Mouse (Mus musculus) heart, postnatal 36 days (tissue): ENCODE results near the gene Serpina3n. TPM values are rescaled to one million over a fixed set of nuclear protein-coding genes. Genes with fewer than 3 reads are reported as not detected.
"Not testable (repeated sequence)": the region's sequence is repeated elsewhere in the genome, so short reads cannot be mapped to it uniquely, and the experiment has no call there.

Experiments used
- DNase-seq, 2 experiments: peaks; one replicate each; pipeline ENCODE4 v3.0.0; 2021 to 2022
- intact Hi-C: fragments of 180-260 bp; cut with DNase I; formaldehyde crosslinking; loops from one replicate; pipeline ENCODE4 v1.15.1; 2025
- total RNA-seq, 2 experiments: library from RNA; stranded (reverse); gene quantifications; 2 replicates each; pipeline ENCODE4 v1.2.3; 2021

Serpina3n gene
- 1 to 10 TPM; 5.7 to 8.2 TPM for total RNA-seq

DNA sequence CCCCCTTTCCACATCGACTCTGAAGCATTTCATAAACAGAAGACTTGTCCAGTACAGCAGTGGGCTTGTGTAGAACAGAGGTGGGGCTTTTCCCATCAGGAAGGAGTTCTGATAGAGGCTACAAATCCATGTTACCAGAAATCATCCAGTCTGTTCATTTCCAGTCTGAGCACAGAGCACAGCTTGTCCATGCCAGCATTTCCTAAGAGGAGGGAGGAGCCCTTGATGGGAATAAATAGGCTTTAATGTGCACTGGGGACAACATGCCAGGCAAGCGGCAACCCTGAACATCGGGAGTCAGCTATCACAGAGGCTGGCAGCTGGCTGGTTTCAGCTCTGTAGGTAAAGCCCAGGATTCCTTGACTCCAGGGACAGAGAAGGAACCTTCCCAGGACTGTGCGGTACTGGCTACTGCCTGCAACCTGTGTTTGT is at the start of gene Serpina3n:
Gene Serpina3n, plus strand, starts transcription at position 276 of the 432 bp plus-strand sequence.
- intact Hi-C loops = no loop called here
- peak; percentile 7 to 36 for DNase-seq

DNA sequence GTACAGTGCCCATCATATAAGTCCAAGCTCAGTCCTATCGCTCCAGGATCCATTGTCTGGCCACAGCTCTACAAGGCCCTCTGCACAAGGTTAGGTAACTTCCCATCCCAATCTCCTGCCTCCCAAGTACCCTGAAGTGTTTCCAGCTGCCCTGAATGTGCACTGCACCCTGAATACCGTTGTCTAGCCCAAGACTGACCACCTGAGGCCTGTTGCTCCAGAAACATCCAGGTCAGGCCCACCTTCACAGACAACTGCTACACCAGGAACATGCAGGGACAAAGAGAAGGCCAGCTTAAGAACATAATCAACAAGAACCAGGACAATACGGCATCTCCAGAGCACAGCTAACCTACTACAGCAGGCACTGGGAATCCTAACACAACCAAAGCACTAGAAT is 36.5 kb upstream of the Serpina3n start:
- DNase-seq = no peak
- intact Hi-C loops = no loop called here

DNA sequence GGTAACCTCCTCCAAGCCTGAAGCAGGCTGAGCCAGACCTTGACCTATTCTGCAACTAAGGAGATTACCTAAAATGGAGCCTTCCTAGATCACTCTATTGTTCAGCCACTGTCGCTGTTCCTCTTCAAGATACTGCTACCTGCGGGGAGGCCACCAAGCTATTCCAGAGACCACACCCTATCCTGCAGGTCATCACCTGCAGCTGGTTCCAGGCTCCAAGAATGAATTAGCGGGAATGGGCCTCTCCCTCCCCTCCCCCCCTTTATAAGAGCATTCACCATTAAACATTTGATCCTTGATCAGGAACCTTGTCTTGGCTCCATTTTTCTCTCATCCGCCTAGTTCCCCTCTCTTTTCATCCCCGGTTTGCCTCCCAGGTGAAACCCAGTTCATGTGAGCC is 29.4 kb upstream of the Serpina3n start:
- intact Hi-C loops = not testable (repeated sequence)

DNA sequence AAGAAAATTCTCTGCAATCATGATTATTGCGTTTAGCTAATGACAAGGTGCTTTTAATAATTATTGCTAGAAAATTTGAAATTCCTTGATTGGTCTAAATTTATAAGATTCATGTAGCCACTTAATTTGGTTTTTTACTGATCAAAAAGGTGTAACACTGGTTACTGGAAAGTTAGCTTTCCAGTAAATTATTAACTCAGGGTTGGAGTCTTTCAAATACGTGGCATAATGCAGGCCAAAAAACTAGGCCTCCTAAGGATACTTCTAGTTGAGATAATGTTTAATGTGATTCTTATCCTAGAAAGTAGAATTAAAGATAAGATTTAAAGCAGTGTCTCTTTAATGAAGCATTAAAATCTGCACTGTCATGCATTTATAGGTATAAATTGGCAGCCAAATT is 28.2 kb upstream of the Serpina3n start:
- intact Hi-C loops, DNase-seq: not testable (repeated sequence)

More for the DNA sequence above, 29.4 kb upstream of the Serpina3n start:
- DNase-seq = not testable (repeated sequence)

DNA sequence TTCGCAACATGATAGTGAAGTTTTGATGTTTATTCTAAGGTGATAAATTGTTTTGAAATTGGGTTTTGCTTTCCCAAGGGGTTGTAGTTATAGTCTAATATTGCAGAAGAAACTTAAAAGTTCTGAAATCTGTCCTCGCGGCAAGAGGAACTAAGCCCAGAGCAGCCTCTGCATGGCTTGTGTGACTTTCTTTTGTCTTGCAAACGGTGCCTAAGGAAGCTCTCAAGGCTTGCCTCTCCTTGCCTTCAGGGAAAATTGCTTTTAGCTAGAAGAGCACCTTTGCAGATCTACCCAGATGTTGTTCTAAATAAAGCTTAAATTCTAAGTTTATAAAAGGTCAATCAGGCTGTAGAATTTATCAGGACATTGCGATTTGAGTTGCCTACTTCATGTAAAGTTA is 27.7 kb upstream of the Serpina3n start:
- intact Hi-C loops, DNase-seq: not testable (repeated sequence)

DNA sequence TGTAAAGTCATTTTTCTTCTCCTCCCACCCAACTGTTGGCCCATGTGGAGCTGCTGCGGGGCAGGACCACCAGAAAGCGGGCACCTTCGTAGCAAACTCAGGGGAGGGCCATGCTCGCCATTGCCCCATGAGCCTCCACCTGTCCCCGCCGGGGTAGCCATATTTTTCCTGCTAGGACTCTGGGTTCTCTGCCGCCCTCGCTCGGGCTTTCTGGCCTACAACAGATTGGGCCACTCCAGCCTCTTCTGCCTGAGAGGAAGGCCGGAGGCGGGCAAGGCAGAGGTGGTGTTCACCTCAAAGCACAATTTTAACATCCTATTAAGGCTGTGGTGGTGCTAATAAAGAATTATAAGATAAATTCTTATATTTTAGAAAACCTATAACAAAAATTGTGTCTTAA is 26.7 kb upstream of the Serpina3n start:
- DNase-seq = no peak
- intact Hi-C loops = no loop called here

DNA sequence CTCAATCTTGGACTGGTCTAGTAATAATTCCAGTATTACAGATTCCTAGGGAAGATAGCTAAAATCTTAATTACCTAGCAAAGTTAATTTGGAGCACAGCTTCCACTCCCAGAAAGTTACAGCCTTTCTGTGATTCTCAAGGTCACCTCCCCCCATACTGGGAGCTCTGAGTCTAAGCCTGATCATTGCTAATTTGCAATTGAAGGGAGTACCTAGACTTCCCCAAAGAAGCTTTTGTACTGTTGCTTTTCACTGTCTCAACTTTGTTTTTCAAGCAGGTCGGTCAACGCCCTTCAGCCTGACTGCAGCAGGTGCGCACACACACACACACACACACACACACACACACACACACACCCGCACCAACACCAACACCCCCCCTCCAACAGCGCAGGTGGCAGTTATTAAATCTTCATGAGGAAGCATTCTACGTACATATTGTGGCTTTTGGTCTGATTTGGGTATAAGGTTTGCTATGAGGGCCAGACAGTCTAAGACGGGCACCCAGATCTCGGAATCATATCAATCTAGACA is 25.4 kb upstream of the Serpina3n start:
- intact Hi-C loops, DNase-seq: not testable (repeated sequence)

DNA sequence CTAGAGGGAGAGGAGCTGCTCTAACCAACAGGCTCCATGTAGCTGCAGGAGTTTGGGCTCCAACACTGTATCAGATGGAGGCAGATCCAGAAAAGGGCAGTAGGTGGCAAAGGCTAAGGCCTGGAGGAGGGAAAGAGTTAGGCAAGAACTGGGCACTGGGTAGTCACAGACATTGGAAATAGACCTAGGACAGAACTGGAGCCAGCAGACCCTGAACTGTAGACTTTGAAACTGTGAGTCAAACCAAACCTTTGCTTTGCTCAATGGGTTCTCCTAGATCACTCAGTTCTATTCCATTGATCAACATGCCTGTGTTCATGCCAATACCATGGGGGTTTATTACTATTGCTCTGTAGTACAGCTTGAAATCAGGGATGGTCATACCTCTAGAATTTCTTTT is 20.5 kb upstream of the Serpina3n start:
- DNase-seq, intact Hi-C loops: not testable (repeated sequence)

DNA sequence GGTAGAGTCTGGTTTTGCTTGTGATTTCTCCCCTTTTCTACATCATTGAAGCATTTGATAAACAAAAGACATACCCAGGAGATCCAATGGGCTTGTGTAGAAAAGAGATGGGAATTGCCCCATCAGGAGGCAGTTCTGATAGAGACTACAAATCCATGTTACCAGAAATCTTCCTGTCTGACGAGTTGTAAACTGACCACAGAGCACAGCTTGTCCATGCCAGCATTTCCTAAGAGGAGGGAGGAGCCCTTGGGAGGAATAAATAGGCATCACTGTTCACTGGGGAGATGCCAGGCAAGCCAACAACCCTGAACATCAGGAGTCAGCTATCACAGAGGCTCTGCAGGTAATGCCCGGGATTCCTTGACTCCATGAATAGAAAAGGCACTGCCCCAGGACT is 19.7 kb upstream of the Serpina3n start:
- intact Hi-C loops, DNase-seq: not testable (repeated sequence)

DNA sequence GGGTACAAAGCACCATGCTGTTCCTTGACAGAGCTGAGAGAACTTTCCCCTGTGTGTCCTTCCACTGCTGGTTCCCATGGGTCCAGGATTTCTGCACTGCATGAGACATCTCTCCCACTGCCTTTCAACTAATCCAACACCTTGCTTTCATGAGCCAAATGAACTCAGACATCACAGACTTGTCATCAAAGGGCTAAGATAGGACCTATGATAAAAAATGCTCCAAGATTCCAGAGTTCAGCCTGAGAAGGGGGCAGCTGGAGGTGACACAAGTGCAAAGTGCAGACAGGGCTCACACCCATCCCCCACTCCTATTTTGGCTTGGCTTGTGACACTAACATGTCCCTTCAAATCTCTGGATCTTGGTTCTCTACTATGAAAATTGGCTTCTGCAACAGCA is 18.1 kb upstream of the Serpina3n start:
- intact Hi-C loops = no loop called here
- DNase-seq = no peak

DNA sequence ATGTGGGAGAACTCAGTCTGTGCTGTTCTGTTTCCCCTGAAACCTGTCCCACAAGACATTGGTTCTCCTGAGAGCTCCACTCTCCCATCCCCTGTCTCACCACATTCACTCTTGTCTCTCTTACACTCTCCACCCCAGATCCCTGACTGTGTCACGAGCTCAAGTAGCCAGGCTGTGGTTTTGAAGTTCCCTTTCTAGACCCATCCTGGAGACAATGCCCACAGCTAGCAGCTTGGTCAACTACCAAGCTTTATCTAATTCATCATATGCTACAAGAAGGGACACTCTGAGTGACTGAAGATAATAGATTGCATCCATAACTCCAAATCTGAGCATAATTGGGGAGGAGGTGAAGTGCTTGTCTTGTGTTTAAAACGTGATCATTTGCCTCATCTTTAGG is 15.5 kb upstream of the Serpina3n start:
- intact Hi-C loops, DNase-seq: not testable (repeated sequence)

DNA sequence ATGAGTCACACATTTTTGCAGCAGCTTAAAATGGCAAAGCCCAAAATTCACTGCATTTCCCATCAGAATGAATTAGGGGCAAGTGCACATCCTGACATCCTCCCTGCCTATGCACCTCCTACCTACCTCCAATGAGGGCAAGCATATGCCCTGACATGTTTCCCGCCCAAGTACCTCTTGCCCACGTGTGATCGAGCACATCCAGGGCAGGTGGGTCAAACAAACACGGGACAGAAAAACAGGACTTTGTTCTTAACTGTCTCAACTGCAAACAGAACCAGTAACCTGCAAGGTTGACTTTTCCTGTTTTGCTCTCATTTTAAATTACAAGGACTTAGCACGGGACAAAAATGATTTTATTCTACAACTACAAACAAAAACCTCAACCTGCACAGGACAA is 2.6 kb upstream of the Serpina3n start:
- intact Hi-C loops = no loop called here
- no peak for DNase-seq

DNA sequence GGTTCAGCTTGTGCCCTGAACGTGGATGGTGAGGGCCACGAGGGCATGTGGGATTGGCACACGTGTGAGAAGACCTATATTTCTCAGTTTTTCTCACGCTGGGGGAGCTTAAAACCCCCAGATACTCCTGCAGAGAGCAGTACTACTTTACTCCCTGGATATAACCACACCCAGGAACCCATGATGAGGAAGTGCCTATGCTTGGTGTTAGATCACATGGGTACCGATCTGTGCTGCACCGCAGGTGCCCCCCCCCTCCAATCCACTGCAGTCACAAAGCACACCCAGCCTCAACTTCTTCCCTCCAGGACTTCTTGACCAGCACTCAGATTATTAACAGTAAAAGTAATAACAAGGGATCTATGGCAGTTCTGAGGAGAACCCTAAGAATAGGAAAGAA is 6.0 kb downstream of the Serpina3n start:
- intact Hi-C loops = no loop called here

DNA sequence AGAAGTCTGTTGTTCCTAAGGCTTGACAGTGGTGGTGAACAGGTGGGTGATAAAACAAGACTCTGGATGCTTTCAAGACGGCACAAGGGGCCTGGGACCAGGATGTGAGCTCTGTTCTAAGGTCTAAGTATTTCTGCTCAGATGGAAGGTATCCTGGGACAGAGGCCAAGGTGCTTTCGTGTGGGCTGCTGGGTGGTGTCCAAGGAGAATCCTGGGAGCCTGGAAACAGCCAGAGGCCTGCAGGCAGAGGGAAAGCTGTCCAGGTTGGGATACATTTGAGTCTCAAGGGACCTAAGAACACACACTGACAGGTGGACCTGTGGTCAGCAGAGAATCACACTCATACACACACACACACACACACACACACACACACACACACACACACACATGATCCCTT is 8.0 kb downstream of the Serpina3n start:
- intact Hi-C loops = no loop called here
- no peak for DNase-seq

More for the DNA sequence above, 6.0 kb downstream of the Serpina3n start:
- no peak for DNase-seq

DNA sequence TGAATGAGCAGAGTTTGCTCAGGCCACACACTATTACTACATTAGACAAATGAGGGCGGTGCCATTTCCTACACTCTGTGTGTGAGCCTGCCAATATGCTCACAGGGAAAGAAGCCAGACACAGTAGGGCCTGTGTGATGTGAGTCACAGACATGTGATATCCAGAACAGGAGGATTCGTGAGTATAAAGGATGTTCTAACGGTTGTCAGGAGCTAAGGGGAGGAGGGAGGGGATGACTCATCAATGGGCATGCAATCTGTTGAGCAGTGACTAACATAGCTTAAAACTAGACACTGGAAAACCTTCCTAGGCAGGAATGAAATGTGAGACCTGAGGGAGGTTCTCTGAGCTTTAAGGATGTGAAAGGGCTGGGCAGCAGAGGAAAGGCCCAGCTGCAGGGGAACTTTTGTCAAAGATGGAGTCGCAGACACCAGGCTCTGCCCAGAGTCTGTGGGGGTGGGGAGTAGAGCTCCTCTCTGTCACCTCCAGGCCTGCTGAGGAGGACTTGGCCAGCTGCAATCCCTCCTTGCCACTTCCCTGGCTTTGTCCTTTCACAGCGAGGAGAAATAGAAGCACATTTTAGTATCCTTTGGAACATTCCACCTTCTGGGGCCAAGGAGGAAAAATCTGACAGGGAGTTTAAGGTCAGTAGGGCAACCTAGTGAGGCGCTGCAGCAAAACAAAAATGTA is 9.2 kb downstream of the Serpina3n start:
- peak; percentile 28 to 31 for DNase-seq
- intact Hi-C loops = loop anchor here (5.0 kb wide), 1 partner anchor 68 kb away; no protein-coding TSS in a partner anchor

DNA sequence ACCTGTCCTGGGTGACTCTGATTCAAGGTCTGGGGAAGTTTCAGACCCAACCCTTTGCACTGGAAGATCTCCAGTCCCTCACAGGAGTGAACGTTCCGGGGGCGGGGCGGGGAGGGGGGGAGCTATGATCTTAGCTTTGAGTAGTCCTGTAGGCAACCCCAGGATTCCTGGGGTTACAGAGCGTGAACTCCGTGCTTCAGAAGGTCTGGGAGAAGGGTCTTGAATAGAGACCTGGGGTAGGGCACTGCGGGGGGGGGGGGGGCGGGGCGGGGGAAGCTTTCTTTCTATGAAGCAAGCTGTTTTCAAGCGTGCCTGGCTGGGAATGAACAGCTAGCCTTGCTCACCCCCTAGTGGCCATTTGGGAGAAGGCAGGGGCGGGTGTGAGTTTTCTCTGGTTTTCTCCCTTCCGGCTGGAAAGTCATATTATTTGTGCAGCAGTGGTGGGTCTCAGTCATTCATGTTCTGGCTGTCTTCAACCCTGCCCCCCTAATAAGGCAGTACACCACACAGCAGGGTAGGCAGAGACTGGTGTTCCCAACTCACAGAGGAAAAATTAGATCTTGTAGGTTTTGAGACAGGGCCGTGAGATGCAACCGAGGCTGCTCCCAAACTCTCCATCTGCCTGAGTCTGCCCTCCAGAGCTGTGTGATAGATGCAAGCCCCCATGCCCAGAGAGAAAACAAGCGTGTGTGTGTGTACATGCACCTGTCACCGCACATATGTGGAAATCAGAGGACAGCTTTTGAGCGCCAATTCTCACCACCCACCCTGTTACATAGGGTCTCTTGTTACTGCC is 12.0 kb downstream of the Serpina3n start:
- intact Hi-C loops = loop anchor here (1.0 to 5.0 kb wide), 3 partner anchors 71 to 424 kb away; no protein-coding TSS in a partner anchor
- DNase-seq = peak; percentile 73 to 85

DNA sequence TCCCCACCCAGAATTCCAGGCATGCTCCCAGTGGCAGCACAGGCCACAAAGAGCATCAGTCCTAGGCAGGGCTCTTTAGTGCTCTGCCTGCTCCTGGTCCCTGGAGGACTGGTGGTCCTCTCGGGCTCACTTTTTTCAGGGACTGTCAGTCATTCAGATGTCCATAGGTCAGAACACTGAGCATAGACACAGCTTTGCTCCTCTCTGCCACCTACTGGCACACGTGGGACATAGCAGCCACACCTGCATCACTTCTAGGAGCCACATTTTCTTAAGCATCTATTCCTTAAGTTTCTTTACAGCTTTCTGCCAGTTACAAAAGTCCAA is 12.6 kb downstream of the Serpina3n start:
- intact Hi-C loops = loop anchor here (2.0 to 5.0 kb wide), 2 partner anchors 72 to 424 kb away; no protein-coding TSS in a partner anchor
- no peak for DNase-seq

DNA sequence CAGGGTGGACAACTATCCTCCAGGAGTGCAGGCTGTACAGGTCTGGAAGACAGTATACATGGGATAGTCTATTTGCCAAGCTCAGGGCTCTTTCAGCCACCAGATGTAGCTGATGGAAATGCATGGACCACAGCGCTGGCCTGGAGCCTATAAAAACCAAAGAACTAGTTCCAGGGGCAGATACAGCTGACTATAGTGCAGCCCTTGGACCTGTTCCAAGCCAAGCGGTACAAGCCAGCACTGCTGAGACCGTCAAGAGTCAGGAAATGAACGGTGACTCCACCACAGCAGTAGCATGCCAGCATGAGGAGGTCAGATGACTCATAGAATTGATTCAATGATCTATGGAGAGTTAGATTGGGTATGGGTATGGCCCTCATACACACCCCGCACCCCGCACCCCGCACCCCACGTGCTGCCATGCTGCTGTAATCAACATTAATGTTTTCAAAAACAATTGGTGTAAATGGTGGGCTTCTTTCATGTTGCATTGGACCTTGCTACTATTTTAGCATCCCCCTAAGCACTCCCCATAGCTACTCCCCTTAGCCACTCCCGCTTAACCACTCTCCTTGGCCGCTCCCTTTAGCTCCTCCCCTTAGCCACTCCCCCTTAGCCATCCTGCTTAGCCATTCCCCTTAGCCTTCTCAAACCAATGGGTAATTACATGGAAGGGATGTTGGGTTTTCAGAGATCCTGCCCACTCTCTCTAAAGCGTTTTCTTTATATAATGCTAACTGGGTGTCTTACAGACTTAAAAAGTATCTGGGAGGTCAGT is 16.3 kb downstream of the Serpina3n start:
- intact Hi-C loops = no loop called here
- DNase-seq = peak in 1 of 2 experiments; percentile 9

DNA sequence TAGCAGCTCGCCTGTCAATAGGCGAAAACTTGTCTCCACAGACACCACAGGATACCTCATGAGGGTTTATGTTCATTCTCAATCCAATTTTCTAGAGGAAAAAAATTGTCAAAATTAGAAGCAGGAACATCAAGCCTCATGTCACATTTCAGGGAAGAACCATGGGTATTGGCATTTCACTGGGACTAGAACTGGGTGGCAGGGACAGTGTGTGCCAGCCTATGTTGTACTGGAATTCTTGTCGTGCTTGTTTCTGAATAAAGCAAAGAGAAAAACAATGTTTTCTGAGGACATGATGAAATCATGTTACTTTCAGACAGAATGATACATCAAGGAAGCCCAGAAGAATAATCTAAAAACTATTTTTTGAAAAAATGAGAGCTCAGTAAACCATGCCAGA is 19.1 kb downstream of the Serpina3n start:
- DNase-seq = no peak
- intact Hi-C loops = no loop called here

DNA sequence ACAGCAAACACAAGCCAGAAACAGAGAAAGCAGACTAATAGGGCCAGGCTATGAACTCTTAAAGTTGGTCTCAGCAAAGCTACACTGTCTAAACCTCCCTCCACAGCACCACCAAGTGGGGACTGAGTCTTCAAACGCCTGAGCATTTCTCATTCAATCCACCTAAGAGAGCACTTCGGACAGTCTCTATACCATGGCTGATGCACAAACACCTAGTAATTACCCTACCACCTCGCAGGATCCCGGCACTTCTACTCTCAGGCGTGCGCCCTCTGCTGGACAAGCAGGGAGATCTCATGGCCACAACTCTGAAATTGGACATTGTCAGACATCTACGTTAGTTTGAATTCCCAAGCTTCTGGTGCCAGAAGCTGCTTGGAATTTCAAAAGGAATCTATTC is 20.4 kb downstream of the Serpina3n start:
- intact Hi-C loops = no loop called here
- DNase-seq = peak in 1 of 2 experiments; percentile 30

DNA sequence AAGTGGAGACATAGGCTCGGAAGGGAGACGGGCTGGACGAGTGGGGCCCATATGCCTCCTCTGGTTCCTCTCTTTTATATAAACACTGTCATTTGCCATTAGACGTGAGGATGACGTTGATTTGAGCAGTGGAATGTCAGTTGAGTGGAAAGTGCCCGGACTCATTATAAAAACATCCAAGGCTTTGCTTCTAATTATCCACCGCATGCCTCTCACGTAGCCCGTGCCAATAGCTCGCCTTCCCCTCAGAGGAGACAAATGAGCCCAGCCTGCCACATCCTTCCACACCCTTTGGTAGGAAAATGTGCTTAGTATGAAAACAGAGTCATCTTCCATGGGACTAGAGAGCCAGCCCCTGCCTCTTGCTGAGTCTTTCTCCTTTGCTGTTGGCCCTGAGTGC is 24.8 kb downstream of the Serpina3n start:
- intact Hi-C loops = no loop called here
- no peak for DNase-seq
